Mouse (Mus musculus) induced T-regulatory cell, adult 2 months (primary cell): ENCODE data around the gene Orai1.

Experiments
- DNase-seq: peaks from one replicate; pipeline ENCODE4 v3.0.0-alpha.2; 2012; ENCODE audit warnings: low read depth

The Orai1 gene

GRCm38 (mm10) chr5:123067395-123067995 is 52.6 kb downstream of the Orai1 start:
- DNase-seq: peak; percentile 86

GRCm38 (mm10) chr5:123068115-123068514 is 53.2 kb downstream of the Orai1 start, which contains the start of gene Tmem120b:
Tmem120b (plus strand) TSS chr5:123068415.
- no peak for DNase-seq

- no peak for DNase-seq
These were observed 53.8 kb downstream of the Orai1 start for GRCm38 (mm10) chr5:123068714-123069113.

GRCm38 (mm10) chr5:123075576-123076418 is 60.9 kb downstream of the Orai1 start:
- DNase-seq: peak; percentile 96

GRCm38 (mm10) chr5:123076419-123077281 is 61.8 kb downstream of the Orai1 start:
- DNase-seq: peak; percentile 71

GRCm38 (mm10) chr5:123079568-123079967 is 64.7 kb downstream of the Orai1 start:
- no peak for DNase-seq

- DNase-seq: no peak
These were observed 65.2 kb downstream of the Orai1 start for GRCm38 (mm10) chr5:123080041-123080440.
